Mouse (Mus musculus): ENCODE measurements at regions not wholly inside any gene's neighbourhood (a gene's known extent, or its start where the extent isn't known, plus 50 kb on each side); places are given as distances from the start of the nearest gene placed in this dataset.

GRCm38 (mm10) chr6:99881606-99882005 lies 155.4 kb upstream of the Prok2 start:
- no peak overlapping the region for H3K4me2 ChIP-seq
- peaks cover 27% of the 10 kb centered on the region for H3K4me1 ChIP-seq
- H3K9ac ChIP-seq: no peak overlapping the region
- 54% methylated on average over 4 of the region's 4 CpGs for WGBS
- H3K27me3 ChIP-seq: peaks cover 16% of the 10 kb centered on the region; the same call in 1 of the 2 replicates
- no peak for ATAC-seq (ENCODE audit: insufficient number of reproducible peaks, insufficient read depth, low FRiP score, low TSS enrichment, low read depth)
- H3K4me3 ChIP-seq: no peak overlapping the region
- H3K9me3 ChIP-seq: no peaks in the 10 kb centered on the region
- no peak overlapping the region for H3K27ac ChIP-seq
- H3K36me3 ChIP-seq: no peaks in the 10 kb centered on the region

- ATAC-seq (ENCODE audit: insufficient number of reproducible peaks, insufficient read depth, low FRiP score, low TSS enrichment, low read depth): no peak
- WGBS: 81% methylated on average over 4 of the region's 4 CpGs
Observed at GRCm38 (mm10) chr6:99874852-99875251, 148.7 kb upstream of the Prok2 start.

GRCm38 (mm10) chr6:99874029-99874428 lies 147.8 kb upstream of the Prok2 start:
- WGBS: 73% methylated on average over 4 of the region's 4 CpGs
- no peak overlapping the region for H3K9ac ChIP-seq
- ATAC-seq (ENCODE audit: insufficient number of reproducible peaks, insufficient read depth, low FRiP score, low TSS enrichment, low read depth): no peak
- H3K4me2 ChIP-seq: no peak overlapping the region
- H3K4me1 ChIP-seq: no peaks in the 10 kb centered on the region
- H3K27me3 ChIP-seq: no peaks in the 10 kb centered on the region; the same call in 1 of the 2 replicates
- no peaks in the 10 kb centered on the region for H3K9me3 ChIP-seq
- H3K4me3 ChIP-seq: no peak overlapping the region
- H3K36me3 ChIP-seq: no peaks in the 10 kb centered on the region
- no peak overlapping the region for H3K27ac ChIP-seq

More at GRCm38 (mm10) chr6:99874852-99875251, 148.7 kb upstream of the Prok2 start:
- Histone ChIP-seq H3K9ac (no peak overlapping the region), H3K27me3 (no peaks in the 10 kb centered on the region; the same call in 1 of the 2 replicates), H3K4me3 (no peak overlapping the region), H3K36me3 (no peaks in the 10 kb centered on the region), H3K4me2 (no peak overlapping the region), H3K27ac (no peak overlapping the region), H3K4me1 (no peaks in the 10 kb centered on the region), H3K9me3 (no peaks in the 10 kb centered on the region)

- WGBS: 76% methylated on average over 9 of the region's 9 CpGs
Observed at GRCm38 (mm10) chr6:99866061-99866460, 139.9 kb upstream of the Prok2 start.

GRCm38 (mm10) chr6:99864949-99865348 lies 138.8 kb upstream of the Prok2 start:
- peaks cover 22% of the 10 kb centered on the region for H3K4me1 ChIP-seq
- no peak overlapping the region for H3K4me2 ChIP-seq
- H3K9ac ChIP-seq: no peak overlapping the region
- no peaks in the 10 kb centered on the region for H3K9me3 ChIP-seq
- 54% methylated on average over 3 of the region's 3 CpGs for WGBS
- no peak overlapping the region for H3K27ac ChIP-seq
- no peak overlapping the region for H3K4me3 ChIP-seq
- H3K36me3 ChIP-seq: no peaks in the 10 kb centered on the region
- H3K27me3 ChIP-seq: no peaks in the 10 kb centered on the region
- no peak for ATAC-seq (ENCODE audit: insufficient number of reproducible peaks, insufficient read depth, low FRiP score, low TSS enrichment, low read depth)

More at GRCm38 (mm10) chr6:99866061-99866460, 139.9 kb upstream of the Prok2 start:
- peaks cover 22% of the 10 kb centered on the region for H3K4me1 ChIP-seq
- no peaks in the 10 kb centered on the region for H3K27me3 ChIP-seq
- H3K4me3 ChIP-seq: no peak overlapping the region
- no peaks in the 10 kb centered on the region for H3K36me3 ChIP-seq
- no peaks in the 10 kb centered on the region for H3K9me3 ChIP-seq
- H3K4me2 ChIP-seq: no peak overlapping the region
- H3K9ac ChIP-seq: no peak overlapping the region
- no peak overlapping the region for H3K27ac ChIP-seq
- no peak for ATAC-seq (ENCODE audit: insufficient number of reproducible peaks, insufficient read depth, low FRiP score, low TSS enrichment, low read depth)

GRCm38 (mm10) chr6:99863418-99863817 lies 137.2 kb upstream of the Prok2 start:
- no peak overlapping the region for H3K4me2 ChIP-seq
- H3K27me3 ChIP-seq: no peaks in the 10 kb centered on the region
- peaks cover 22% of the 10 kb centered on the region for H3K4me1 ChIP-seq
- H3K9ac ChIP-seq: no peak overlapping the region
- no peak for ATAC-seq (ENCODE audit: insufficient number of reproducible peaks, insufficient read depth, low FRiP score, low TSS enrichment, low read depth)
- H3K4me3 ChIP-seq: no peak overlapping the region
- no peaks in the 10 kb centered on the region for H3K9me3 ChIP-seq
- WGBS: 40% methylated on average over 9 of the region's 9 CpGs
- H3K27ac ChIP-seq: no peak overlapping the region
- no peaks in the 10 kb centered on the region for H3K36me3 ChIP-seq

- no peaks in the 10 kb centered on the region for H3K9me3 ChIP-seq
- H3K9ac ChIP-seq: no peak overlapping the region
- no peak overlapping the region for H3K27ac ChIP-seq
- no peak overlapping the region for H3K4me3 ChIP-seq
- 75% methylated on average over 6 of the region's 6 CpGs for WGBS
- no peak overlapping the region for H3K4me2 ChIP-seq
- no peak for ATAC-seq (ENCODE audit: insufficient number of reproducible peaks, insufficient read depth, low FRiP score, low TSS enrichment, low read depth)
- H3K27me3 ChIP-seq: no peaks in the 10 kb centered on the region
- H3K4me1 ChIP-seq: no peaks in the 10 kb centered on the region
- H3K36me3 ChIP-seq: no peaks in the 10 kb centered on the region
Observed at GRCm38 (mm10) chr6:99857411-99857810, 131.2 kb upstream of the Prok2 start.

GRCm38 (mm10) chr6:99853716-99854115 lies 127.5 kb upstream of the Prok2 start:
- Histone ChIP-seq H3K27me3 (no peaks in the 10 kb centered on the region), H3K27ac (no peak overlapping the region), H3K4me2 (no peak overlapping the region), H3K4me3 (no peak overlapping the region), H3K4me1 (peaks cover 2% of the 10 kb centered on the region; the same call in 1 of the 2 replicates), H3K9ac (no peak overlapping the region), H3K36me3 (no peaks in the 10 kb centered on the region), H3K9me3 (no peaks in the 10 kb centered on the region)
- ATAC-seq (ENCODE audit: insufficient number of reproducible peaks, insufficient read depth, low FRiP score, low TSS enrichment, low read depth): no peak
- WGBS: 37% methylated on average over 3 of the region's 3 CpGs

GRCm38 (mm10) chr6:99850706-99851105 lies 124.5 kb upstream of the Prok2 start:
- H3K9me3 ChIP-seq: no peaks in the 10 kb centered on the region
- no peak for ATAC-seq (ENCODE audit: insufficient number of reproducible peaks, insufficient read depth, low FRiP score, low TSS enrichment, low read depth)
- no peak overlapping the region for H3K4me3 ChIP-seq
- H3K36me3 ChIP-seq: no peaks in the 10 kb centered on the region
- H3K4me1 ChIP-seq: peaks cover 13% of the 10 kb centered on the region
- 72% methylated on average over 1 of the region's 1 CpGs for WGBS
- H3K9ac ChIP-seq: no peak overlapping the region
- H3K27me3 ChIP-seq: no peaks in the 10 kb centered on the region
- H3K27ac ChIP-seq: no peak overlapping the region
- no peak overlapping the region for H3K4me2 ChIP-seq

- H3K4me1 ChIP-seq: peaks cover 43% of the 10 kb centered on the region
- H3K36me3 ChIP-seq: no peaks in the 10 kb centered on the region
- H3K9ac ChIP-seq: no peak overlapping the region
- no peak overlapping the region for H3K4me3 ChIP-seq
- H3K4me2 ChIP-seq: peak overlapping the region; percentile 41
- WGBS: 13% methylated on average over 4 of the region's 4 CpGs
- peaks cover 19% of the 10 kb centered on the region; the same call in 1 of the 2 replicates for H3K27me3 ChIP-seq
- H3K27ac ChIP-seq: peak overlapping the region; percentile 8; the same call in 1 of the 2 replicates
- H3K9me3 ChIP-seq: no peaks in the 10 kb centered on the region
- 0 out of 2 replicates have a peak, but pooled peaks have one; percentile 43 for ATAC-seq (ENCODE audit: insufficient number of reproducible peaks, insufficient read depth, low FRiP score, low TSS enrichment, low read depth)
Observed at GRCm38 (mm10) chr6:99845508-99845846, 119.3 kb upstream of the Prok2 start.

- H3K9me3 ChIP-seq: no peaks in the 10 kb centered on the region
- no peak overlapping the region for H3K4me3 ChIP-seq
- peaks cover 19% of the 10 kb centered on the region; the same call in 1 of the 2 replicates for H3K27me3 ChIP-seq
- WGBS: 18% methylated on average over 4 of the region's 4 CpGs
- H3K9ac ChIP-seq: no peak overlapping the region
- no peaks in the 10 kb centered on the region for H3K36me3 ChIP-seq
- H3K4me2 ChIP-seq: peak overlapping the region; percentile 41
- H3K27ac ChIP-seq: peak overlapping the region; percentile 8; the same call in 1 of the 2 replicates
- ATAC-seq (ENCODE audit: insufficient number of reproducible peaks, insufficient read depth, low FRiP score, low TSS enrichment, low read depth): no peak
- peaks cover 45% of the 10 kb centered on the region for H3K4me1 ChIP-seq
Observed at GRCm38 (mm10) chr6:99844775-99845507, 118.7 kb upstream of the Prok2 start.

- peaks cover 45% of the 10 kb centered on the region for H3K4me1 ChIP-seq
- H3K27me3 ChIP-seq: peaks cover 19% of the 10 kb centered on the region; the same call in 1 of the 2 replicates
- WGBS: 39% methylated on average over 3 of the region's 3 CpGs
- ATAC-seq (ENCODE audit: insufficient number of reproducible peaks, insufficient read depth, low FRiP score, low TSS enrichment, low read depth): no peak
- H3K9ac ChIP-seq: no peak overlapping the region
- no peaks in the 10 kb centered on the region for H3K36me3 ChIP-seq
- H3K27ac ChIP-seq: peak overlapping the region; percentile 58; the same call in 1 of the 2 replicates
- H3K9me3 ChIP-seq: no peaks in the 10 kb centered on the region
- no peak overlapping the region for H3K4me2 ChIP-seq
- no peak overlapping the region for H3K4me3 ChIP-seq
Observed at GRCm38 (mm10) chr6:99843507-99843906, 117.3 kb upstream of the Prok2 start.
